Mouse (Mus musculus) stomach, embryonic 15.5 days (tissue): ENCODE results near the gene Ube2g2. TPM values are rescaled to one million over a fixed set of nuclear protein-coding genes. Genes with fewer than 3 reads are reported as not detected.

ENCODE experiments used
- ATAC-seq: fragments of 200-750 bp; cut with Nextera tagmentation; 2 replicates; pipeline ENCODE4 v1.8.0; 2017; ENCODE audit warnings: low read depth, moderate number of reproducible peaks, moderate TSS enrichment; ENCODE audit not compliant: insufficient read depth, low FRiP score
- H3K27ac ChIP-seq: fragments of 300-500 bp; sonication (generic); 2 replicates; pipeline ENCODE4 v1.5.1; 2015; ENCODE audit warnings: mild to moderate bottlenecking, inconsistent platforms
- H3K27me3 ChIP-seq: fragments of 300-500 bp; sonication (generic); replicated peaks from 2 replicates; pipeline ENCODE4 v1.6.1; 2015; ENCODE audit warnings: inconsistent platforms
- H3K36me3 ChIP-seq: fragments of 300-500 bp; sonication (generic); 2 replicates; pipeline ENCODE4 v1.6.1; 2015; ENCODE audit warnings: inconsistent platforms
- H3K4me1 ChIP-seq: fragments of 300-500 bp; sonication (generic); 2 replicates; pipeline ENCODE4 v1.6.1; 2015; ENCODE audit warnings: inconsistent platforms
- H3K4me2 ChIP-seq: fragments of 300-500 bp; sonication (generic); 2 replicates; pipeline ENCODE4 v1.6.1; 2015; ENCODE audit warnings: mild to moderate bottlenecking, inconsistent platforms
- H3K4me3 ChIP-seq: fragments of 300-500 bp; sonication (generic); replicated peaks from 2 replicates; pipeline ENCODE4 v1.5.1; 2015; ENCODE audit warnings: inconsistent platforms
- H3K9ac ChIP-seq: fragments of 300-500 bp; sonication (generic); 2 replicates; pipeline ENCODE4 v1.6.1; 2015; ENCODE audit warnings: inconsistent platforms
- H3K9me3 ChIP-seq: fragments of 300-500 bp; sonication (generic); 2 replicates; pipeline ENCODE4 v1.6.1; 2016; ENCODE audit warnings: inconsistent platforms
- WGBS: fragments of 180-500 bp; shearing (Covaris S2); methylation state at CpG from one replicate; pipeline ENCODE4 v1.1.7; 2015; 5-methylcytosine and 5-hydroxymethylcytosine counted together
- polyA plus RNA-seq: library from polyadenylated mRNA; unstranded; fragments of >200 nt; fragmentation: Nextera tagmentation; extraction: Ambion mirVana; gene quantifications from 2 replicates; pipeline ENCODE4 v1.2.1, GENCODE M21; 2015

The Ube2g2 gene
- polyA plus RNA-seq = 70.7 and 73.3 TPM in 2 replicates

DNA sequence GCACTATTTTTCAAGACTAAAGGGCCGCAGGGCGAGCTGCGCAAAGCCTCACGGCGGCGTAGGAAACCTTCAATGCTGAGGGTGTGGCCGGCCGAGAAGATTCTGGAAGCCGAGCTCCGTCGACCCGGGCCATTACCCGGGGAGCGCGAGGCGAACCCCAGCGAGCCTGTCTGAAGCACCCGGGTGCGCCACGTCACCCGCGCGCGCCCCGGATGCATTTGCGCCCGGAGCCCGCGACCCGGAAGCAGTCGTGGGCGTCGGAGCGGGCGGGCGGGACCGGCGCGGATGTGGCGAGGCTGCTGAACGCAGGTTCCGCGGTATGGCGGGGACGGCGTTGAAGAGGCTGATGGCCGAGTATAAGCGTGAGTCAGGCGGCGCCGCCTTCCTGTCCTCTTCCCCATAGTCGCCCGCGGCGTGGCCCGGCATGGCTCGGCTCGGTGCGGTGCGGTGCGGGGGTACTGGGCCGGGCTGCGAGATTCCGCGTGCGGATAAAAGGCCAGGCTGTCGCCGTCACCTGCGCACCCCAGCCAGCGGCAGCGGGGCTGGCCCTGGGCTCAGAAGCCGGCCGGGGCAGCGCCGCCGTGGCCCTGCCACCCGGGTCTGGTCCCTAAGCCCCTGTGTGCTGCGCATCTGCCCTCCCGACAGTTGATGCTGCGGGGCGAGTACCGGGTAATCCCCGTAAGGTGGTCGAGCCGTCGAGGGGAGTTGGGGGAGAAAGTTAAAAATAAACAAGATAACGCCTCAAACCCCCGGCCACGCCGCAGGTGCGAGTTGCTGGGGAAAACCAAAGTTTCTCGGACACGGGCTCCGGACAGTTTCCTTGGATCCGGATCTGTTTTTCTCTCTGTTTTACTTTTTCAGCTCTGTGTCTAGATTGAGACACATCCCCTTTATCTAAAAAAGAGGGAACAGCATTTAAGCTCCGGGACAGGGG lies at the start of gene Ube2g2:
Gene Ube2g2 (plus strand): TSS at position 221 of the 934 bp plus-strand sequence.
- peak within 1 kb of the TSS; percentile 70 for H3K4me2 ChIP-seq
- H3K36me3 ChIP-seq = 0 out of 2 replicates have a peak, but pooled peaks cover 3% of the 10 kb centered on the region
- no peaks in the 10 kb centered on the region for H3K27me3 ChIP-seq
- H3K9ac ChIP-seq = peak within 1 kb of the TSS; percentile 95
- WGBS = under 1% methylated on average over 93 of the region's 96 CpGs
- peak within 1 kb of the TSS; percentile 89 for H3K27ac ChIP-seq
- peak within 1 kb of the TSS; percentile 76 for H3K4me3 ChIP-seq
- H3K9me3 ChIP-seq = no peaks in the 10 kb centered on the region
- peak; percentile 94 for ATAC-seq
- peaks cover 29% of the 10 kb centered on the region for H3K4me1 ChIP-seq

DNA sequence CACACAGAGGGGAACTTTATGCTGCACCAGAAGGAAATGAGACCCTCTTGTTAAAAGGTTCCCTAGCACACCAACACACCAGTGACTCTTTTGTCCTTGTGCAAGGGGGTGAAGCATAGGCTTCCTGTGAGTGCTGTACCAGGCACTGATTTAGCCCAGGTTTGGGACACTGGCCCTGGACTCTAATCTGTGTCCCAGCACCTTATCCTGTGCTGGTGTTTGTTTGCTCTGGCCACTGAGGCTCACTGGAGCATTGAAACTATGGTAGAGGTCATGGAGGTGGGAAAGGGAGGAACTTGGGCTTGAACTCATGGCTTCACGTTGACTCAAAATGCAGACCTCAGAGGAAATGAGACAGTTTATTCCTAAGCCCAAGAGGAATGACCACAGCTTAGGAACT lies 48.9 kb upstream of the Ube2g2 start:
- Histone ChIP-seq H3K4me3 (no peak overlapping the region), H3K27ac (0 out of 2 replicates have a peak overlapping the region, but pooled peaks have one; percentile 37), H3K4me2 (no peak overlapping the region), H3K9me3 (no peaks in the 10 kb centered on the region), H3K36me3 (no peaks in the 10 kb centered on the region), H3K9ac (no peak overlapping the region), H3K4me1 (peaks cover 3% of the 10 kb centered on the region; the same call in 1 of the 2 replicates), H3K27me3 (no peaks in the 10 kb centered on the region)
- 75% methylated on average over 1 of the region's 1 CpGs for WGBS
- ATAC-seq = no peak

DNA sequence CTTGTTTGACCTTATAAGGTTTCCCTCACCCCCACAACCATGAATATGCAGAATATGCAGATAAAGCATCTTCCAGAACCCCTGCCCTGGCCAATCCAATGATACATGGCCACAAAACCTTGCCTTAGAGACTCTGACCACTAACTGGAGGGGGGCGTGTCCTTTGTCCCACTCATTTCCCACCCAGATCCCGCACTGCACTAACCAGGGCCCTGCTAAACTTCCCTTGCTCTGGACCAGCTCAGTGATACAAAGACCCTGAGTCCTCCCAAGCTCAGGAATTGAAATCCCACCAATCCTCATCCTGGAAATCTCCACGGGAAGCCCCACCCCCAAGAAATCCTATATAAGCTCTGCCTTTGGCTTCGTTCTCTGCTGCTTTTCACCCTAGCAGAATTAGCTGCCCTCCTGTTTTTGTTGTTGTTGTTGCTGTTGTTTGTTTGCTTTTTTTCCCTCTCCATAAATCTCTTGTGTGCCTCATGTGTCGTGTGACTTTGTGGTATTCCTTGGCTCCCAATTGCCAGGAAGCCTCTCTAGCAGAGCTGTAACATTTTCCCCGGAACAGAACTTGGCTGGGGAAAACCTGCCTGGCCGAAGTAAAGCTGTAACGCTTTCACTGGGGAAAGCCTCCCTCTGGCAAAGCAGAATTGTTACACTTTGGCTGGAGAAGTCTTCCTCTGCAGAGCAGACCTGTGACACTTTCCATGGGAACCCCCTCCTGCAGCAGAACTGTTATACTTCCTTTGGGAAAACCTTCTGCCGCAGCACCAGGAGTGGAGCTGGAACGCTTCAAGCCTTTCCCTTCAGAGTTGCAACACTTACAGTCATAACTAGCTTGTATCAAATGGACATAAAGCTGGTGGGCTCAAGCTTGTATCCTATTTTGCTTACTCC lies 41.8 kb upstream of the Ube2g2 start:
- 0 out of 2 replicates have a peak overlapping the region, but pooled peaks have one; percentile 22 for H3K27ac ChIP-seq
- no peaks in the 10 kb centered on the region for H3K27me3 ChIP-seq
- no peak overlapping the region for H3K9ac ChIP-seq
- no peaks in the 10 kb centered on the region for H3K36me3 ChIP-seq
- H3K4me2 ChIP-seq = no peak overlapping the region
- no peak for ATAC-seq
- no peaks in the 10 kb centered on the region for H3K9me3 ChIP-seq
- H3K4me3 ChIP-seq = no peak overlapping the region
- 58% methylated on average over 10 of the region's 10 CpGs for WGBS
- peaks cover 28% of the 10 kb centered on the region for H3K4me1 ChIP-seq

DNA sequence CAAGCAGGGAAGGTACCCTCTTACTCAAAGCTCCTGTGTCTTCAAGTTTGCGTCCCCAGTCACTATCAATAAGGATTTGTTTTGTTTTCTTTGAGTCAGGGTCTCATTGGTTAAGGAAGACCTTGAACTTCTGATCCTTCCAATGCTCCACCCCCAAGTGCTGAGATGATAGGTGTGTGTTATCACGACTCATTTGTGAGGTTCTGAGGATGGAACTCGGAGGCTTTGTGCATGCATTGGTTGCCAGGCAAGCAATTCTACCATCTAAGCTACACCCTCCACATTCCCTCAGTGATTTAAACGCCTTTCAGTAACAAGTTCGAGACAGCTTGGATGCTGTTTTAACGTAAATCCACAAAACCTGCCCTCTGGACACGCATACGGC lies 41.1 kb upstream of the Ube2g2 start:
- H3K9me3 ChIP-seq = no peaks in the 10 kb centered on the region
- peak overlapping the region; percentile 83 for H3K27ac ChIP-seq
- H3K4me3 ChIP-seq = peak overlapping the region; percentile 84
- 0 out of 2 replicates have a peak, but pooled peaks have one; percentile 4 for ATAC-seq
- peaks cover 28% of the 10 kb centered on the region for H3K4me1 ChIP-seq
- H3K4me2 ChIP-seq = peak overlapping the region; percentile 65
- H3K36me3 ChIP-seq = no peaks in the 10 kb centered on the region
- H3K9ac ChIP-seq = peak overlapping the region; percentile 24; the same call in 1 of the 2 replicates
- H3K27me3 ChIP-seq = no peaks in the 10 kb centered on the region
- 4% methylated on average over 8 of the region's 8 CpGs for WGBS

DNA sequence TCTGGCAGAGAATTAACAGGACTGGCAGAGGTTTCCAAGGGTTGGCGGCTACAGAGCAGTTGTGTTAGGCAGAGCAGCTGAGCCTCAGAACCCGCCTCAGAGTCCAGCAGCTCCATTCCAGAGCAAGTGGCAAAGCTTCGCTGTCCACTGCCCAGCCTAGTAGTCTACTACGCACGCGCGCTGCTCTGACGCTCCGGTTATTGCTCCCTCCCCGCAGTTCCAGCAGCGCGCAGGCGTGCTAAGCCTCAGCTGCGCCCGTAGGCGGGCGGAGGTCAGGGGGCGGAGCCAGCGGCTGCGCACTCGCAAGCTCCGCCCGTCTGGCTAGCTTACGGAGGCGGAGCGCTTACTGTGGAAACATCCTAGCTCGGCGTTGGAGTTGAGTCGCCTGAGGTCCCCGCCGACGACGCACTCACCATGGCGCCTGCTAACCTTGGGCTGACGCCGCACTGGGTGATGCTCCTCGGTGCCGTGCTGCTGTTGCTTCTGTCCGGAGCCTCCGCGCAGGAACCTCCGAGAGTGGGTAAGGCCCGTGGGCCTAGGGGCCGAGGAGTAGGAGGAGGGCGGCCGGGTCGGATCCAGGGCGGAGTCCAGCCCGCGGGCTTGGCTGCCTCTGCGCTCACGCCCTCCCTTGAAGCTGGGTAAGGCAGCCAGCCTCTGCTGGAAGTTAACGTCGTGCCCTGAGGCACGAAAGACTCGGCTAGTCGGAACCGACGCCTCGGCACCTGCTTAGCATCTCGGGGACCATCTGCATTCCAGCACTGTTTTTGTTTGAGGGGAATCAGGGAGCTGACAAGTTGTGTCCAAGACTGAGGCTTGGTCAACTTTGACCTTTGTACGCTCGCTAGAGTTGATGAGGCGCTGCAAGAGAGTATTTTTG lies 40.4 kb upstream of the Ube2g2 start, which contains the start of gene Pttg1ip:
Gene Pttg1ip (plus strand): TSS at position 313 of the 877 bp plus-strand sequence.
- peak within 1 kb of the TSS; percentile 97 for H3K27ac ChIP-seq
- under 1% methylated on average over 64 of the region's 64 CpGs for WGBS
- H3K4me2 ChIP-seq = peak within 1 kb of the TSS; percentile 65
- no peaks in the 10 kb centered on the region for H3K36me3 ChIP-seq
- peak; percentile 96 for ATAC-seq
- H3K9ac ChIP-seq = peak within 1 kb of the TSS; percentile 93
- no peaks in the 10 kb centered on the region for H3K9me3 ChIP-seq
- peaks cover 28% of the 10 kb centered on the region for H3K4me1 ChIP-seq
- peak within 1 kb of the TSS; percentile 84 for H3K4me3 ChIP-seq
- no peaks in the 10 kb centered on the region for H3K27me3 ChIP-seq

- Histone ChIP-seq H3K36me3 (peaks cover 3% of the 10 kb centered on the region; the same call in 1 of the 2 replicates), H3K4me2 (peak overlapping the region; percentile 65), H3K27me3 (no peaks in the 10 kb centered on the region), H3K4me3 (peak overlapping the region; percentile 84), H3K9me3 (no peaks in the 10 kb centered on the region), H3K27ac (peak overlapping the region; percentile 97), H3K4me1 (peaks cover 33% of the 10 kb centered on the region), H3K9ac (peak overlapping the region; percentile 93)
- peak; percentile 29; the same call in 1 of the 2 replicates for ATAC-seq
- 8% methylated on average over 8 of the region's 8 CpGs for WGBS
Measured at GRCm38 (mm10) chr10:77582285-77582618, 39.8 kb upstream of the Ube2g2 start.

GRCm38 (mm10) chr10:77583795-77584422 lies 38.2 kb upstream of the Ube2g2 start:
- ATAC-seq = no peak
- WGBS = 67% methylated on average over 10 of the region's 10 CpGs
- H3K27ac ChIP-seq = no peak overlapping the region
- no peaks in the 10 kb centered on the region for H3K9me3 ChIP-seq
- H3K4me1 ChIP-seq = peaks cover 37% of the 10 kb centered on the region
- no peak overlapping the region for H3K4me3 ChIP-seq
- no peak overlapping the region for H3K9ac ChIP-seq
- H3K36me3 ChIP-seq = peaks cover 12% of the 10 kb centered on the region; the same call in 1 of the 2 replicates
- H3K4me2 ChIP-seq = peak overlapping the region; percentile 28
- H3K27me3 ChIP-seq = no peaks in the 10 kb centered on the region

DNA sequence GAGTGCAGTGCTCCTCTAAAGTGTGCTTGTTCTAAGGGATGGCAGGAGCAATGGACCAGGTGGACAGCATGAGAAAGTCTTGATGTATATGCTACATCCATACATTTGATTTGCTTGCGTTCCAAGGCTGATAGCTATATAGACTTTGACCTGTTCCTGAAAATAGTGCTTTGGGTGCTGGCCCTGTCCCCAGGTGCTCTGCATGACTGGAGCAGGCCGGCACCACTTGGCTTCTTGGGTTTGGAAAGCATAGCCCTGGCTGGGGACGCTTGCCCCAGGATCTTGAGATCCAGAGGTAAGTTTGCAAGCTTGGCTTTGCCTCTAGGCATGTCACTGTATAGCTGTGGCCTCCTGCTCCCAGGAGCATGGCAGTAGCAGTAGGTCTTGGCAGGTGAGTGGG lies 35.4 kb upstream of the Ube2g2 start:
- WGBS = 84% methylated on average over 3 of the region's 3 CpGs
- Histone ChIP-seq H3K4me2 (no peak overlapping the region), H3K4me1 (peaks cover 42% of the 10 kb centered on the region), H3K9ac (no peak overlapping the region), H3K27ac (no peak overlapping the region), H3K36me3 (peaks cover 21% of the 10 kb centered on the region; the same call in 1 of the 2 replicates), H3K9me3 (no peaks in the 10 kb centered on the region), H3K27me3 (no peaks in the 10 kb centered on the region), H3K4me3 (no peak overlapping the region)
- ATAC-seq = no peak

- 66% methylated on average over 6 of the region's 6 CpGs for WGBS
- Histone ChIP-seq H3K27me3 (no peaks in the 10 kb centered on the region), H3K4me1 (peaks cover 40% of the 10 kb centered on the region), H3K9ac (no peak overlapping the region), H3K4me3 (no peak overlapping the region), H3K36me3 (peaks cover 21% of the 10 kb centered on the region; the same call in 1 of the 2 replicates), H3K27ac (no peak overlapping the region), H3K4me2 (no peak overlapping the region), H3K9me3 (no peaks in the 10 kb centered on the region)
- no peak for ATAC-seq
Measured at GRCm38 (mm10) chr10:77587091-77587775, 34.8 kb upstream of the Ube2g2 start.

DNA sequence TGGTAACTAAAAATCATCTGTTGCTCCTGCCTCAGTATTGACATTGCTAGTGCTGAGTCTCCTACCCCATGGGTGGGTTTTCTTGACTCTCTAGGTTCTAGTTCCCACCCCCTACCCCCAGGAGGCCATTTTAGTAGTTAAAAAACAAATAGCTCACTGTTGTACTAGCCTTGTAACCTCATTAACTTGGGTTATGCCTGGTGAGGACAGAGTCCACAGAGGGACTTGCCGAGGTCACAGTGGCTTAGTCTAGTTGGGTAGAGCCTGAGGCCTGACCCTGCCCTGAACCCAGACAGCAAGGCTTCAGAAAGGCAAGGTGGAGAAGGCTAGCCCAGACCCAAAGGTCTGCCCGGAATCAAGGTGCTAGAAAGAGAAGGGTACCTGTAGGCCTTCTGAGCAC lies 34.0 kb upstream of the Ube2g2 start:
- ATAC-seq = no peak
- H3K27me3 ChIP-seq = no peaks in the 10 kb centered on the region
- H3K4me3 ChIP-seq = no peak overlapping the region
- H3K9me3 ChIP-seq = no peaks in the 10 kb centered on the region
- H3K36me3 ChIP-seq = peaks cover 21% of the 10 kb centered on the region
- no peak overlapping the region for H3K4me2 ChIP-seq
- WGBS = 88% methylated on average over 2 of the region's 2 CpGs
- no peak overlapping the region for H3K9ac ChIP-seq
- no peak overlapping the region for H3K27ac ChIP-seq
- H3K4me1 ChIP-seq = peaks cover 32% of the 10 kb centered on the region
